ENCODE assay signal across 8 mouse cellular contexts in the genomic region with DNA sequence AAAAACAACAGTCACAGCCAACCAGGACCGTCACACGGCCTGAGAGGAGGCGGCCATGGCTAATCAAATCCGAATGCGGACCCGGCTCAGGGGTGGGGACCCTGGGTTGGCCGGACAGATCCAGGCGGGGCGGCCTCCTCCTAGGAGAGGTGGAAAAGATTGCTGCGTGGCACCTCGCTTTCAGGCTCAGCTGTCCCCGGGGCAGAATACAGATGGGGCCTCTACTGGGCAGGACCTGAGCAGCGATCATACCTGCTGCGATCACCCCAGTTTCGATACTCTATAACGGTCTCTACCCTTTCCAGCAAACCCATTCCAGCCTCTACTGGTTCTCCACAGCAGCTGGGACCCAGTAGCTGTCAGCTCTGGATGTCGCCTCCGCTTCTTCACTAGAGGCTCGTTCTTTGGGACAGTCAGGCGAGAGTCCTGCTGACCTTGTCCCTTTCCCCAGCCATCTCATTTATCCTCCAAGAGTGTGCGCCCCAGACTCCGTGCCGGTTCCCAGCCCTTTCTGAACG. TPM values are rescaled to one million over a fixed set of nuclear protein-coding genes. Genes with fewer than 3 reads are reported as not detected.
DNase-seq lines count a peak whose midpoint lies in the region; ATAC-seq and TF ChIP-seq lines count a peak whose summit lies in the region.

No protein-coding gene starts in this region.

- peaks cover 41% of the 10 kb centered on the region for H3K27me3 ChIP-seq in forebrain, embryonic 11.5 days (ENCODE audit: control insufficient read depth, insufficient read depth, low read length)
- H3K27me3 ChIP-seq in limb, embryonic 14.5 days (ENCODE audit: control insufficient read depth, insufficient read depth, low read length): peaks cover 10% of the 10 kb centered on the region
- H3K27me3 ChIP-seq in midbrain, embryonic 16.5 days (ENCODE audit: control insufficient read depth, insufficient read depth, low read depth, low read length): peaks cover 31% of the 10 kb centered on the region

- intact Hi-C loops in heart, postnatal 10 days (cut with DNase I): no loop called here

- H3K36me3 ChIP-seq in forebrain, embryonic 11.5 days (ENCODE audit: control insufficient read depth, insufficient read depth, low read length): no peaks in the 10 kb centered on the region
- no peaks in the 10 kb centered on the region for H3K36me3 ChIP-seq in limb, embryonic 14.5 days (ENCODE audit: control insufficient read depth, insufficient read depth, low read length)
- no peaks in the 10 kb centered on the region for H3K36me3 ChIP-seq in midbrain, embryonic 16.5 days (ENCODE audit: control insufficient read depth, insufficient read depth, low read length)

- WGBS in forebrain, embryonic 11.5 days: 3% methylated on average over 24 of the region's 24 CpGs
- 2% methylated on average over 24 of the region's 24 CpGs for WGBS in limb, embryonic 14.5 days
- 2% methylated on average over 24 of the region's 24 CpGs for WGBS in midbrain, embryonic 16.5 days

- H3K9ac ChIP-seq in forebrain, embryonic 11.5 days (ENCODE audit: low read length): peak overlapping the region; percentile 59
- H3K9ac ChIP-seq in limb, embryonic 14.5 days (ENCODE audit: low read depth, low read length, severe bottlenecking): peak overlapping the region; percentile 74
- peak overlapping the region; percentile 59 for H3K9ac ChIP-seq in midbrain, embryonic 16.5 days (ENCODE audit: low read depth, low read length)

- DNase-seq in spleen, adult 18-20 months: peak; percentile 27 to 37
- no peak for DNase-seq in spleen, adult 12 weeks (ENCODE audit: low spot score)
- peak; percentile 60 for DNase-seq in forebrain, embryonic 11.5 days (ENCODE audit: low spot score)
- peak; percentile 65 to 72 for DNase-seq in heart, postnatal 10 days
- no peak for DNase-seq in limb, embryonic 14.5 days (ENCODE audit: low spot score)
- DNase-seq in left cerebral cortex, adult 9 months (ENCODE audit: low spot score in 2 of 2): no peak
- no peak for DNase-seq in right cerebral cortex, adult 18-20 months

- ATAC-seq in forebrain, embryonic 11.5 days (replicated peaks; ENCODE audit: low FRiP score): 0 out of 2 replicates have a peak, but pooled peaks have one; percentile 31
- ATAC-seq in limb, embryonic 14.5 days (ENCODE audit: low FRiP score, low read depth): no peak
- ATAC-seq in midbrain, embryonic 16.5 days: peak; percentile 21; the same call in 1 of the 2 replicates

- peaks cover 15% of the 10 kb centered on the region; the same call in 1 of the 2 replicates for H3K4me1 ChIP-seq in forebrain, embryonic 11.5 days (replicated peaks; ENCODE audit: control insufficient read depth, insufficient read depth, low read length)
- H3K4me1 ChIP-seq in limb, embryonic 14.5 days (ENCODE audit: control insufficient read depth, insufficient read depth, low read length): peaks cover 17% of the 10 kb centered on the region
- peaks cover 19% of the 10 kb centered on the region for H3K4me1 ChIP-seq in midbrain, embryonic 16.5 days (ENCODE audit: control insufficient read depth, insufficient read depth, low read length)

- H3K9me3 ChIP-seq in forebrain, embryonic 11.5 days (ENCODE audit: control insufficient read depth, low read length): no peaks in the 10 kb centered on the region
- no peaks in the 10 kb centered on the region for H3K9me3 ChIP-seq in limb, embryonic 14.5 days (ENCODE audit: control insufficient read depth, low read length)
- H3K9me3 ChIP-seq in midbrain, embryonic 16.5 days (replicated peaks; ENCODE audit: control insufficient read depth, low read length, poor library complexity, severe bottlenecking): no peaks in the 10 kb centered on the region

- peak overlapping the region; percentile 51 for H3K4me3 ChIP-seq in forebrain, embryonic 11.5 days (ENCODE audit: low read depth, low read length)
- peak overlapping the region; percentile 71 for H3K4me3 ChIP-seq in limb, embryonic 14.5 days (replicated peaks; ENCODE audit: low read length)
- H3K4me3 ChIP-seq in midbrain, embryonic 16.5 days (ENCODE audit: low read depth, low read length): peak overlapping the region; percentile 60

- peak overlapping the region; percentile 96 for H3K4me2 ChIP-seq in forebrain, embryonic 11.5 days (ENCODE audit: low read depth, low read length, severe bottlenecking)
- H3K4me2 ChIP-seq in limb, embryonic 14.5 days (replicated peaks; ENCODE audit: low read depth, low read length, severe bottlenecking): peak overlapping the region; percentile 92
- peak overlapping the region; percentile 99 for H3K4me2 ChIP-seq in midbrain, embryonic 16.5 days (ENCODE audit: low read length)

- TF ChIP-seq POLR2A in limb, embryonic 14.5 days (IDR thresholded peaks at IDR 0.05; ENCODE audit: borderline replicate concordance, extremely low read depth, insufficient read depth, insufficient read length): no peak

- H3K27ac ChIP-seq in forebrain, embryonic 11.5 days (ENCODE audit: low read depth, low read length): no peak overlapping the region
- H3K27ac ChIP-seq in limb, embryonic 14.5 days (replicated peaks; ENCODE audit: low read depth, low read length): peak overlapping the region; percentile 78; the same call in 1 of the 2 replicates
- no peak overlapping the region for H3K27ac ChIP-seq in midbrain, embryonic 16.5 days (ENCODE audit: low read length)

RNA-seq across cellular contexts. Expression of a gene that starts 1.8 kb away (rescaled TPM):
- 4.6 and 5.0 TPM in 2 replicates for polyA plus RNA-seq in forebrain, embryonic 11.5 days (2014; fragmentation: Nextera tagmentation; extraction: Ambion mirVana)
- total RNA-seq in heart, postnatal 10 days (2021): 10 to 100 TPM; 18.2 to 24.3 TPM
- 27.7 and 34.5 TPM in 2 replicates for polyA plus RNA-seq in limb, embryonic 14.5 days (2012; rRNA removed)
- polyA plus RNA-seq in limb, embryonic 14.5 days (2014; fragmentation: Nextera tagmentation; extraction: Ambion mirVana): 23.8 and 24.0 TPM in 2 replicates
- polyA plus RNA-seq in midbrain, embryonic 16.5 days (2015; fragmentation: Nextera tagmentation; extraction: Ambion mirVana): 9.2 and 11.7 TPM in 2 replicates

Comparison
In these comparisons a context has a peak if more than half of its experiments do, and no peak if none do; other contexts are left out.
1. DNase-seq: peak in spleen, adult 18-20 months (2 of 2), forebrain, embryonic 11.5 days (single experiment) and heart, postnatal 10 days (2 of 2); none in spleen, adult 12 weeks (single experiment), limb, embryonic 14.5 days (single experiment), left cerebral cortex, adult 9 months (0 of 2) and right cerebral cortex, adult 18-20 months (single experiment).
2. Peak in every context shown above with its lines, with median percentiles within 50 percentile points of each other: H3K4me2 ChIP-seq, H3K4me3 ChIP-seq and H3K9ac ChIP-seq.